Mouse (Mus musculus): ENCODE data around the gene Prkag1.

Prkag1 gene

DNA sequence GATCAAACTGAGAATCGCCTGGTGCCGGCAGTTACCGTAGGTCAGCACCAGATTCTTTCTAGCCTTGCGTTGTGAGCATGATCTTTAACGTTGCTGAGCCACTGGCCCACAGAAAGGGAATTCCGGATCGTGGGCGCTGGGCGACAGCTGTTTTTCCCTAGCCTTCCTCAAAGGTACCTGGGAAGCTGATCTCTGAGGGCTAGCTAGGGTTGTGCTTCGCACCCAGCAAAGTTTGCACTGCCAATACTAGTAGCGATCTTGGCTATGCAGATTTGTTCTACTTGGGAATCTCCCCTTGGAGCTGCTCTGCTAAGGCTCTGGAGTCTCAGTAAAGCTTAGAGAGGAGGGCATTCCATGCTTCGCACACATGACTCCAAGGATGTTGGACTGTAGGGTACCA lies 40.1 kb downstream of the Prkag1 start:
- DNase-seq, result no peak

DNA sequence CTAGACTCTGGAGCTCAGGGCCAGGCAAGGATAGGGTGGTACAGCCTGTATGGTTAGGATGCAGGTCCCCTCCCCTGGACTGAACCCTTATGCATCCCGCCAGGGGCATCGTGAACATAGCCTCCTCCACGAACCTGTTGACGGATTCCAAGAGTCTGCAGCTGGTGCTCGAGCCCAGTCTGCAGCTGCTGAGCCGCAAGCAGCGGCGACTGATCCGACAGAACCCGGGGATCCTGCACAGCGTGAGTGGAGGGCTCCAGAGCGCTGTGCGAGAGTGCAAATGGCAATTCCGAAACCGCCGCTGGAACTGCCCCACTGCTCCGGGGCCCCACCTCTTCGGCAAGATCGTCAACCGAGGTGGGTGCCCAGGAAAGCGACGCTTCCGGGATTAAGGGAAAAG lies 40.6 kb downstream of the Prkag1 start:
- no peak for DNase-seq

DNA sequence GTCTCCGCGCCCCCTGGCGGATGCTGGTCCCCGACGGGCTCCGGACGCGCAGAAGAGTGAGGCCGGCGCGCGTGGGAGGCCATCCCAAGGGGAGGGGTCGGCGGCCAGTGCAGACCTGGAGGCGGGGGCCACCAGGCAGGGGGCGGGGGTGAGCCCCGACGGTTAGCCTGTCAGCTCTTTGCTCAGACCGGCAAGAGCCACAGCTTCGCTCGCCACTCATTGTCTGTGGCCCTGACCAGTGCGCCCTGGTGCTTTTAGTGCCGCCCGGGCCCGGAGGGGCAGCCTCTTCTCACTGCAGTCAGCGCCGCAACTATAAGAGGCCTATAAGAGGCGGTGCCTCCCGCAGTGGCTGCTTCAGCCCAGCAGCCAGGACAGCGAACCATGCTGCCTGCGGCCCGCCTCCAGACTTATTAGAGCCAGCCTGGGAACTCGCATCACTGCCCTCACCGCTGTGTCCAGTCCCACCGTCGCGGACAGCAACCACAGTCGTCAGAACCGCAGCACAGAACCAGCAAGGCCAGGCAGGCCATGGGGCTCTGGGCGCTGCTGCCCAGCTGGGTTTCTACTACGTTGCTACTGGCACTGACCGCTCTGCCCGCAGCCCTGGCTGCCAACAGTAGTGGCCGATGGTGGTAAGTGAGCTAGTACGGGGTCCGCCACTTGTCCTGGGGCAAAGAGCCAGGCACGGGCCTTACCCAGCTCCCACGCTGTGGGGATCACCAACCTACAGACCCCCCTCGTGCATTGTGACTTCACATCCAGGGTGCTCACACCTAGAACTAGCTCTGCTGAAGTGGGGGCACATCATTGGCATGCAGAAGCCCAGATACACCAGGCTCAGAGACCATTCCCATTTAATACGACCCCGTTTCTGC lies 41.4 kb downstream of the Prkag1 start, which contains the start of gene Wnt1:
Wnt1 (plus strand) TSS at position 197 of the 875 bp plus-strand sequence.
- DNase-seq, result no peak

DNA sequence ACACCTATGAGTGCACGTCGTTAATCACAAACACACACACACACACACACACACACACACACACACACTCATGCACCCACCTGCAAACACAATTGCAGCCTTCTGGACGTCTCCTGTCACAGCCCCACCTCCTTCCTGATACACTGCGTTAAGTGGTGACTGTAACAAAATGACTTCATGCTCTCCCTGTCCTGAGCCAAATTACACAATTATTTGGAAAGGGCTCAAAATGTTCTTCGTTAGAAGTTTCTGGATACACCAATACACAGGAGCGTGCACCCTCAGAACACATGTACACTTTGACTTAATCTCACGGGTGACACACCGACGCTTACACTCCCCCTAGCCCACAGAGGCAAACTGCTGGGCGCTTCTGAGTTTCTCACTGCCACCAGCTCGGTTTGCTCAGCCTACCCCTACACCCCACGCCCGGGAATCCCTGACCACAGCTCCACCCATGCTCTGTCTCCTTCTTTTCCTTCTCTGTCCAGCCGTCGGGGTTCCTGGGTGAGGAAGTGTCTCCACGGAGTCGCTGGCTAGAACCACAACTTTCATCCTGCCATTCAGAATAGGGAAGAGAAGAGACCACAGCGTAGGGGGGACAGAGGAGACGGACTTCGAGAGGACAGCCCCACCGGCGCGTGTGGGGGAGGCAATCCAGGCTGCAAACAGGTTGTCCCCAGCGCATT lies 42.2 kb downstream of the Prkag1 start:
- peak; percentile 39 for DNase-seq

DNA sequence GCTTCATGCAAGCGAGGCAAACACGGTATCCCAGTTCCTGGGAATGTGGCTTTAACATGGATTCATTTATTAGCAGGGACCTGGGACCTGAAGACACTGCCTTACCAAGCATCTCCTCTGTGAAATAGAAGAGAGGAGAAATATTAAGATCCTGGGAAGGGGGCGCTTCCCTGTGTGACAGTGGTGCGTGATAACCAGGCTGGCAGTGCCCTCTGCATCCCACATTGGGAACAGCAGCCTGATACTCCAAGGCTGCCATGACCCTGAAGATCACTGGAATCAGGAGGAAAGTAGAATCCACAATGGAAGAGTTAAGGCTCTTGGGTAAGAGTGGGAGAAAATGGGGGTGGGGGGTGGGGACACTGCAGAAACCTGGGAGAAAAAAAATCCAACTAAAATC lies 43.4 kb downstream of the Prkag1 start:
- DNase-seq, result no peak

DNA sequence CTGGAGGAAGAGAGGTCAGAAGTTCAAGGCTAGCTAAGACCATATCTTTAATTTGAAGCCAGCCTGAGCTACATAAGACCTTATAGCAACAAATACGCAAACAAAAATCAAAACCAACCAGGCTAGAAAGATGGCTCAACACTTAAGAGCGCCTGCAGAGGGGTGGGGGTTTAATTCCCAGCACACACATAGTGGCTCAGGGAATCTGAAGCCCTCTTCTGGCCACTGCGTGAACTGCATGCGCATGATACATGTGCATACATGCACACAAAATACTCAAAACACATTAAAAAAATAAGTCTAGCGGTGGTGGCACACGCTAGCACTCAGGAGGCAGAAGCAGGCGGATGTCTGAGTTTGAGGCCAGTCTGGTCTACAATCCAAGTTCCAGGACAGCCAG lies 45.6 kb downstream of the Prkag1 start:
- no peak for DNase-seq

DNA sequence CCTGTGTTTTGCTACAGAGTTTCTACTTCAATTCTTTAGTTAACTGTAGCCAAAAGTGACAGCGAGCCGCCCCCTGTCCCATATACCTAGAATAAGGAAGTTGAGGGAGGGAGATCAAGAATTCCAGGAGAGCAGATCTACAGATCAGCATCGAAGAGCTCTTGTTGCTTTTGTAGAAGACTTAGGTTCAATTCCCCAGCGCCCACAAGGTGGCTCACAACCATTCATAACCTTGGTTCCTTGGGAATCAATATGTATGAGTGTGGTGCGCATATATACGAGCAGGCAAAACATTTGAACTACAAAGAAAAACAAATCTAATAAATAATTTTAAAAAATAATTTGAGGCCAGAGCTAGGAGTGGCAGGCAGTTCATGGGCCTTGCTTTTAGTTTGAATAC lies 50.2 kb downstream of the Prkag1 start:
- DNase-seq, result no peak

DNA sequence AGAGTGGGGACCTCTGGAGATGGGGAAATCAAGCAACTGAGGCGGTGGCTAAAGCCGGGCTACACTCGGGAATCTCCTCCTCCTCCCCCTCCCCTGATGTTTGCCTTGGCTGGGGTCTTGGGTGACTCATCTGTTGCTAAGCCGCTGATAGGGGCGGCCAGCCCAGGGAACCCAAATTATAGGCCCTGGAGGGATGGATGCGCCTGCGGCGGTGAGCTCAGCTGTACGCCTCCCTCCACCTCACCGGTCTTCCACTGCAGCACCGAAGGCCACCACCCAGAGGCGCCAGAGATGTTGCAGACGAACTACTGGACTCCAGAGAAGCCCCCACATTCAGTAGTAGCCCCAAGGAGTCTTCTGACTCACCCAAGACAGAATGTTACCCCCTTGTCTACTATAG lies 50.7 kb downstream of the Prkag1 start:
- DNase-seq, result no peak

DNA sequence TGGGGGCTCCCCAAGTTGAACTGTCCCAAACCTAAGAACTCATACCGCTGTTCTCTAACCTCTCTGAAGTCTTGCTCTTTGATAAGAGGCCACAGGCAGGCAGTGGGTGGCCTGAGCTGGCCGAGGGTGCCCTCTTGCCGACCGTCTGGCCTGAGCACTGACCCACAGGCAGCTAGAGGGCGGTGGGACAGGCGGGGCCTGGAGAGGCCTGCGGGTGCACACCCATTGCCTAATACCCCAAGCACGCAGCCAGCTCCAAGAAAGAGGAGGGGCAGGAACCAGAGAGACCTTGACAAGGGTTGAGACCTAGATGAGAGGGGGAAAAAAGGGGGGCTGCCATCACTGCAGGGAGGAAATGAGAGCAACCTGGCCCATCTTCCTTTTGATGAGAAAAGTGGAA lies 51.2 kb downstream of the Prkag1 start:
- DNase-seq, result no peak

DNA sequence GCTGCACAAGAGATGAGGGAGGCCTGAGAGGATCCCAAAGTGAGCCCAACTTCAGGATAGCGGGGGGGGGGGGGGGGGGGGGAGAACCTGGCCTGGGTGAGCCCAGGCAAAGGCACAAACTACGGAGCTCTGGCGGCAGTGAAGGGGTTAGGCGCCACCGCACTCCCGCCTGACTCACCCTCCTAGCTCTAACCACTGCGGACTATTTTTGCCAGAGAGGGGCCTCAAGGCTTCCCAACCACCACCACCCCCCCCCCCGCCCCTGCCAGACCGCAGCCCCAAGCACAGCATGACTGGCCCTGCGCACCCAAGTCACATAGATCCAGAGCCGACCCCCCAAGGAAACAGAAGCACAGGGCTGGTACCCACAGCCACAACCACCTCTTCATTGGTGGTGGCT lies 52.5 kb downstream of the Prkag1 start:
- DNase-seq, result no peak

DNA sequence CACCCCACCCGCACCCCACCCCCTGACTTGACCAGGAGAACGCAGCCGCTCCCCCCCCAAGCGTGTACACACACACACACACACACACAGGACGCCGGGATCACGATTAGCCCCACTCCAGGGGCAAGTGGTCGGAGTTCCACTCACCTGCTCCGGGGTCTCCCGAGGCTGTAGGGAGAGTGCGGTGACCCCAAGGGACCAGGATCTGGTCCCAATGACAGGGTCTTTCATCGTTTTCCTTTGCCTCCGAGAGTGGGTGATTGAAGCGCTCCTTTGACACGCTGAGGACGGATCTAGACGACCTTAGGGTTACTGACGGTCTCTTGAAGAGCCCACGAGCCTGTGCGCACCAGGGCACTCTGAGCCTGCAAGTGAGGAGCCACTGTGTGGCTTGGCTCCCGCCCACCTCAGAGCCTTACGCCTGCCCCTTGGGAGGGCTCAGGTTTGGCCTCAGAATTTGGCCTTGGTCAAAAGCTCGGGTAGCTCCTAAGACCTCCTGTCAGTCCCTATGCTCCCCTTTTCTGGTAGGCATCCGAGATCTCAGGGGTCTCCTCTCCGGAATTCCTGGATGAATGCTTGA lies 53.0 kb downstream of the Prkag1 start:
- no peak for DNase-seq

DNA sequence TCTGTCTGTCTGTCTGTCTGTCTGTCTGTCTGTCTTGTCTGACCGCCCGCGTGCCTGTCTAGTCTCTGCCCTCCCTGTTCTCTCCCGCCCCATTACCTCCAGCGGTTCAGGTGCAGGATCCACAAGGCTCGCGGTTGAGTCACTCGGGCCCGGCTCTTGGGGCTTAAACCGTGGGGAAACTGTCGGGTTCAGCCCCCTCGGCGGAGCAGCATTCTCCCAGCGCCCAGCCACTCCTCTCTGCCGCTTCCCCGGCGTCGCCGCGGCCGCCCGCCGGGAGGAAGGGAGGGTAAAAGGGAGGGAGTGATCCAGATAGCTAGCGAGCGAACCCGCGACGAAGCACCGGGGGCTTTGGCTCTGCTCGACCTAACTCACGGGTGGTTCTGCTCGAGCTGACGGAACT lies 53.6 kb downstream of the Prkag1 start, which contains the start of gene Wnt10b:
Wnt10b (minus strand) TSS at position 389 of the 400 bp plus-strand sequence.
- no peak for DNase-seq

DNA sequence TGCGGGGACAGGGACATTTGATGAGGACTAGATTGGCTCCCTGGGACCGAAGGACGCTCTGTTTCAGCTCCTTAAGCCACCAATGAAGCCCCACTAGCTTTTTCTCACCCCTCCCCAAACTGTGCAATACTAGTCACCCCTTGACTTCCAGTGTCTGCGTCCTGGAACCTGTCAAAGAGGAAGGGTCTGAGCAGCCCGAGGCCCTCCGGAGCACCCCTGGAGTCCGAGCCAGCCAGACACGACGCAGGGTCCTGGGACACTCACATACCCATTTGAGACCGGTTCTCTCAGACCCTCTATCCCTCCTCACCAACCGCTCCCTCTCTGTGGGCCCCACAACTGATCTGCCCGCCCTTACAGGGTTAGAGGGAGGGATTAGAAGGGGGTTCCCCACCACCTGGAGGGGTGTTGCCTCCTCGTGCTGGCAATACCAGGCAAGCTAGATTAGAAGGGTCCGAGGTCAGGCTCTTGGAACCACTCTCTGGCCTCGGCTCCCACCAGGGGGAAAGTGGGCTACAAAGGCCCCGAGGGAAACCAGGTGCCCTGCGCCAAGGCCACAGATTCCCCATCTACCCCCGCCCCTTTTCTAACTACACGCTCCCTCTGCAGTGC lies 54.2 kb downstream of the Prkag1 start:
- no peak for DNase-seq

DNA sequence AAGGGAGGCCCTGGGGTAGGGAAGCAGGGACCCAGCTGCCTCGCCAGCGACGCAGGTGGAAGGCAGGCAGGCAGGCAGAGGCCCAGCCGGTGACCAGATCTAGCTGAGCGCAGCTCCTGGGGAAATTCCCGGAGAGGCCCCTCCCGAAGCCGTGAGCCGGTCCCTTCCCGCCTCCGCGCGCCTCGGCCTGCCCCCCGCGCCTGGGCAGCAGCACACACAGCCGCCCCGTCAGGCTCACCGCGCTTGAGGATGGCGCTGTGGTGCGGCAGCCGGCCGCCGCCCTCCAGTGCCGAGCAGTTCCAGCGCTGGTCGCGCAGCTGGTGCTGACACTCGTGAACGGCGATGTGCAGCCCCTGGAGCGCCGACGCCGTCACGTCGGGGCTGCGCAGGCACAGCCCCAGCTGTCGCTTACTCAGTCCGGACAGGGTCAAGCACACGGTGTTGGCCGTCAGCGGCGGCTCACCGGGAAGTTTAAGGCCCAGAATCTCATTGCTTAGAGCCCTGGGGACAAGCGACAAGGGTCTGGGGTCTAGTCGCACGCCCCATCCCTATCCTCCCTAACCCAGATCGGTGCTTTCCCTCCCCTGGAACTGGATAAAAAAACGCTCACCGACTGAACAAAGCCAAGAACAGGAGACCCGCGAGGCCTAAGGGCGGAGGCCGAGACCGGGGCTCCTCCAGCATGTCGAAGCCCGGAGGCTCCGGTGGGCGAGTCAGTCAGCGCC lies 54.9 kb downstream of the Prkag1 start:
- peak; percentile 19 for DNase-seq

DNA sequence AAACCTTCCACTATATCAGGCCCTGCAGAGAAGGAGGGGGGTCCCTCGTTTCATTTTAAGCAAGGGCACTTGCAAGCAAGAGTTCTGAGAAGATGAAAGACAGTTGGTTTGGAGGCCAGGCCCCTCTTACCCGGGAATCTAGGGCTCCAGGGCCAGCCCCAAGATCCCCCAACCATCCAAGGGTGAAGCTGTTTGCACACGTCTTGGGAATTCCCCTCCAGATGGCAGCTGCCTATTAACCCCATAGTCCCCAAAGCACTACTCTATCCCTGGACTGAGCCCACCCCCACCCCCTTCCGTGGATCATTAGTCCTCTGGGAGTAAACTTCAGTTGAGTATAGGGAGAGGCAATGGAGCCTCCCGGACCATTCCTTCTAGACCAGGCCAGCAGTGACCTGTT lies 55.8 kb downstream of the Prkag1 start:
- no peak for DNase-seq

DNA sequence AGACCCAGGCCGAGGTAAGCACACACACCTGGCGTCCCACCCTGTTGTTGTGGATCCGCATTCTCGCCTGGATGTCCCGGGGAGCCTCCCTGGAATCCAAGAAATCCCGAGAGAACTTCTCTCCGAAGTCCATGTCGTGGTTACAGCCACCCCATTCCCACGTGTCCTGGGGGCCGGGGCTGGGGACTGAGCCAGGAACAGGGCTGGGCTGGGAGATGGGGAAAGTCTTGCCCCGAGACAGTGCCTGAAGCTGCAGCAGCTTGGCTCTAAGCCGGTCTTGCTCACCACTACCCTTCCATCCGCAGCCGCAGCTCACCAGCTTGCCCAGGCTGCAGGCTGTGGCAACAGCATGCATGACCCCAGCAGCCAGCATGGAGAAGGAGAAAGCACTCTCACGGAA lies 57.2 kb downstream of the Prkag1 start:
- DNase-seq, result no peak

DNA sequence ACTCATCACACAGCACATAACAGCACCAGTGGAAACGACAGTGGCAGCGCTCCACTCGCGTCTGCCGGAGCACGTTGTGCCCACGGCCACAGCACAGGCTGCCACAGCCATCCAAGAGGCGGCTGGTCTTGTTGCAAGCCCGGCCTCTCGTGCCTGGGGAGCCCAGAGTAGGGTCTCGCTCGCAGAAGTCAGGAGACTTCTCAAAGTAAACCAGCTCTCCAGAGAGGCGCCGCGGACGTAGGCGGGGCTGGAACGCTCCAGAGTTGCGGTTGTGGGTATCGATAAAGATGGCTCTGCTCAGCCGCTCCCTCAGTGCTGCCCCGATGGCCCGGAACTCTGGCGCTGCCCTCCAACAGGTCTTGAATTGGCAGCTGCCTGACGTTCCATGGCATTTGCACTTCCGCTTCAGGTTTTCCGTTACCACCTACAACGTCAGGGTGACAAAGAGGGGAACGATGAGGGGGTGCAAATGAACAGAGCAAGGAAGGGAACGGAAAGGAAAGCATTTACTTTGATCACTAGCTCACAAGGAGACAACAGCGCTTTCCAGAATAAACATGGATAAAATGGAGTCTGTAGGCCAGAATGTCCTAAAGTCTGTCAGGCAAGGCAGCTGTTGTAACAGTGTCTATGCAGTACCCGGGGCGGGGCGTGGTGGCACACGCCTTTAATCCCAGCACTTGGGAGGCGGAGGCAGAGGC lies 58.7 kb downstream of the Prkag1 start:
- peak; percentile 19 for DNase-seq

DNA sequence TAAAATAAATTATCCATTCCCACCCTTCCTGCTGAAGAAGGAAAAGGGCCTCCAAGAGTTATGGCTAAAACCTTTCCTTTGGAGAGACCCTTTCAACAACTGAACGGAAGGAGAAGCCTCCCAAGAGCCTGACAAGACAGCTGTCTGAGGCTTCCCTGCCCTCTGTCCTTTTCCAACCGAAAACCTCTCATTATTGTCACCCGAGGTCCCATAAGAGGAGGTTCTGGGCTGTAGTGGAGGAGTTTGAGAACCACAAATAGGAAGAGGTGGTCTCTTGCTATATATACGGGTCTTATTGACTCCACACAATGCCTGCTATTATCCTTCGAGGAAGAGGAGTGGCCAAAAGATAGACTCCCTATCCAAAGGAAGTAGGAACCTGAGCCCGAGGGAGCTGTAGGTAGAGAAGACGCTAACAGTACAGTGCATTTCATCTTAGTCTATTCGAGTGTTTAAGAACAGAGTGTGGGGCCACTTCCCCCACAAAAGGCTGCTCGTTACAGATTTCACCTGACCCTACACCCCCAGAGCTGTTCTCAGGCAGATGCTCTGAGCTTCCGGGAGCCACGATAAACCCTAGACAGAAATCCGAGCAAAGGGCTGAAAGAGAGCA lies 59.4 kb downstream of the Prkag1 start:
- no peak for DNase-seq

DNA sequence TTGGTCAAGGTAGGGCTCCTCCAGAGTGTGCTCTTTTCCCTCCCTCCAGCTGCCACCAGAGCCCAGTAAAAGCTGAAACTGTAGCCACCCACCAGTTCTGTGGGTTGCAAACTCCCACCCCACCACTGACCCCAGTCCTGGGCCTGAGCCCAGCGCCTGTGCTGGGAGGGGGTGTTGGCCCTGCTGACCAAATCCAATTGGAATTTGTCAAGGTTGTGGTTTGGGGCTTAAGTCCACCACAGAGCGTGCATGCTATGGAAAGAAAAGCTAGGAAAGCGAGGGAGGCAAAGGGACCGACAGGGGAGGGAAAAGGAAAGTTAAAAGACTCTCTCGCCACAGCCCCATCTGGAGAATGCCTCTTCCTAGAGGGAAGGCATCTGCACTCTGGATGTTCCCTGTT lies 63.1 kb downstream of the Prkag1 start:
- DNase-seq, result no peak

DNA sequence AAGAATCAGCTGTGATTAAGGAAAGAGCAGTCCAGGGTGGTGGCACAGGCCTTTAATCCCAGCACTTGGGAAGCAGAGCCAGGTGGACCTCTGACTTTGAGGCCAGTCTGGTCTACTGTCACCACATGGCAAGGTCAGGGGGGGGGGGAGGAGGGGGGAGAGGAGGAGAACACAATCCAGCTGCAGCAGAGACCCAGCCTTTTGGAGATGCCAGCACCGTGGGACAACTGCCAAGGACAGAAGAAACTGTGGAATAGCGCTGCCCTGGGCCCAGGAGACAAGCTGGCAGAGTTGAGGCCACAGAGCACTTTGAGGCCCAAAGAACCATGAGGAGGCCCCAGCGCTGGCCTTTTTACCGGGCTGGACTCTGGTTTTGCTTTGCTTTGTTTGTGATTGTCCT lies 65.4 kb downstream of the Prkag1 start:
- DNase-seq, result no peak

Data from kidney, adult 9 months (tissue).